Mouse (Mus musculus) heart, embryonic 15.5 days (tissue): Measurements from ENCODE around the gene Dut. TPM values are rescaled to one million over a fixed set of nuclear protein-coding genes. Genes with fewer than 3 reads are reported as not detected.
"Not testable (repeated sequence)": the region's sequence is repeated elsewhere in the genome, so short reads cannot be mapped to it uniquely, and the experiment has no call there.

Experiments
- ATAC-seq: fragments of 200-750 bp; cut with Nextera tagmentation; replicated peaks from 2 replicates; pipeline ENCODE4 v1.8.0; 2017; ENCODE audit warnings: low read depth, moderate TSS enrichment; ENCODE audit not compliant: insufficient number of reproducible peaks, insufficient read depth, low FRiP score
- H3K27ac ChIP-seq: fragments of 300-500 bp; sonication (generic); 2 replicates; pipeline ENCODE4 v1.5.1; 2015; ENCODE audit warnings: mild to moderate bottlenecking, inconsistent platforms
- H3K27me3 ChIP-seq: fragments of 300-500 bp; sonication (generic); 2 replicates; pipeline ENCODE4 v1.6.1; 2015; ENCODE audit warnings: inconsistent platforms
- H3K36me3 ChIP-seq: fragments of 300-500 bp; sonication (generic); 2 replicates; pipeline ENCODE4 v1.6.1; 2015; ENCODE audit warnings: mild to moderate bottlenecking, inconsistent platforms
- H3K4me1 ChIP-seq: fragments of 300-500 bp; sonication (generic); replicated peaks from 2 replicates; pipeline ENCODE4 v1.6.1; 2015; ENCODE audit warnings: inconsistent platforms
- H3K4me2 ChIP-seq: fragments of 300-500 bp; sonication (generic); 2 replicates; pipeline ENCODE4 v1.6.1; 2015; ENCODE audit warnings: inconsistent platforms, mild to moderate bottlenecking, moderate library complexity
- H3K4me3 ChIP-seq: fragments of 300-500 bp; sonication (generic); 2 replicates; pipeline ENCODE4 v1.5.1; 2015; ENCODE audit warnings: mild to moderate bottlenecking, inconsistent platforms
- H3K9ac ChIP-seq: fragments of 300-500 bp; sonication (generic); 2 replicates; pipeline ENCODE4 v1.6.1; 2015; ENCODE audit warnings: mild to moderate bottlenecking, inconsistent platforms
- H3K9me3 ChIP-seq: fragments of 300-500 bp; sonication (generic); replicated peaks from 2 replicates; pipeline ENCODE4 v1.6.1; 2016; ENCODE audit warnings: inconsistent platforms
- WGBS: fragments of 180-500 bp; shearing (Covaris S2); methylation state at CpG from one replicate; pipeline ENCODE4 v1.1.7; 2015; ENCODE audit warnings: mixed read lengths; 5-methylcytosine and 5-hydroxymethylcytosine counted together
- polyA plus RNA-seq: library from polyadenylated mRNA; unstranded; fragments of >200 nt; fragmentation: Nextera tagmentation; extraction: Ambion mirVana; gene quantifications from 2 replicates; pipeline ENCODE4 v1.2.1, GENCODE M21; 2015

The Dut gene
- polyA plus RNA-seq, 1 experiment from 2014 or later, result 99.5 TPM

GRCm38 (mm10) chr2:125255886-125256285 lies 8.9 kb downstream of the Dut start:
- Histone ChIP-seq H3K4me3 (no peak overlapping the region), H3K36me3 (peaks cover 57% of the 10 kb centered on the region), H3K27ac (no peak overlapping the region), H3K27me3 (no peaks in the 10 kb centered on the region), H3K4me1 (no peaks in the 10 kb centered on the region), H3K9me3 (no peaks in the 10 kb centered on the region), H3K4me2 (no peak overlapping the region), H3K9ac (no peak overlapping the region)
- WGBS, result 44% methylated on average over 3 of the region's 3 CpGs
- ATAC-seq, result no peak

- H3K27ac ChIP-seq, result no peak overlapping the region
- H3K4me2 ChIP-seq, result no peak overlapping the region
- H3K27me3 ChIP-seq, result no peaks in the 10 kb centered on the region
- H3K9me3 ChIP-seq, result no peaks in the 10 kb centered on the region
- 82% methylated on average over 14 of the region's 14 CpGs for whole genome bisulfite sequencing
- H3K36me3 ChIP-seq, result peaks cover 25% of the 10 kb centered on the region
- no peak overlapping the region for H3K4me3 ChIP-seq
- no peak overlapping the region for H3K9ac ChIP-seq
- no peak for ATAC-seq
- H3K4me1 ChIP-seq, result peaks cover 3% of the 10 kb centered on the region; the same call in 1 of the 2 replicates
Measured at GRCm38 (mm10) chr2:125259230-125260120, 12.5 kb downstream of the Dut start.

GRCm38 (mm10) chr2:125260326-125260725 lies 13.3 kb downstream of the Dut start:
- no peak for ATAC-seq
- WGBS, result 78% methylated on average over 2 of the region's 2 CpGs
- Histone ChIP-seq H3K27ac (no peak overlapping the region), H3K4me2 (no peak overlapping the region), H3K4me1 (peaks cover 3% of the 10 kb centered on the region; the same call in 1 of the 2 replicates), H3K9me3 (no peaks in the 10 kb centered on the region), H3K36me3 (peaks cover 21% of the 10 kb centered on the region), H3K27me3 (no peaks in the 10 kb centered on the region), H3K9ac (no peak overlapping the region), H3K4me3 (no peak overlapping the region)

GRCm38 (mm10) chr2:125263056-125263455 lies 16.1 kb downstream of the Dut start:
- Histone ChIP-seq H3K27me3 (no peaks in the 10 kb centered on the region), H3K36me3 (peaks cover 3% of the 10 kb centered on the region; the same call in 1 of the 2 replicates), H3K9me3 (no peaks in the 10 kb centered on the region), H3K4me1 (peaks cover 3% of the 10 kb centered on the region; the same call in 1 of the 2 replicates), H3K4me3 (no peak overlapping the region), H3K9ac (no peak overlapping the region), H3K4me2 (no peak overlapping the region), H3K27ac (no peak overlapping the region)
- WGBS, result 18% methylated on average over 5 of the region's 5 CpGs
- no peak; the same call in 1 of the 2 replicates for ATAC-seq

- no peak overlapping the region for H3K27ac ChIP-seq
- peaks cover 3% of the 10 kb centered on the region; the same call in 1 of the 2 replicates for H3K4me1 ChIP-seq
- H3K4me3 ChIP-seq, result no peak overlapping the region
- H3K4me2 ChIP-seq, result no peak overlapping the region
- no peaks in the 10 kb centered on the region for H3K9me3 ChIP-seq
- no peak overlapping the region for H3K9ac ChIP-seq
- no peaks in the 10 kb centered on the region for H3K36me3 ChIP-seq
- WGBS, result 19% methylated on average over 9 of the region's 9 CpGs
- ATAC-seq, result no peak
- H3K27me3 ChIP-seq, result no peaks in the 10 kb centered on the region
Measured at GRCm38 (mm10) chr2:125263753-125264152, 16.8 kb downstream of the Dut start.

- Histone ChIP-seq H3K4me1 (no peaks in the 10 kb centered on the region; the same call in 1 of the 2 replicates), H3K27ac (no peak overlapping the region), H3K4me2 (no peak overlapping the region), H3K36me3 (no peaks in the 10 kb centered on the region), H3K4me3 (no peak overlapping the region), H3K9ac (no peak overlapping the region), H3K27me3 (no peaks in the 10 kb centered on the region), H3K9me3 (no peaks in the 10 kb centered on the region)
- WGBS, result 60% methylated on average over 1 of the region's 1 CpGs
- ATAC-seq, result no peak
Measured at GRCm38 (mm10) chr2:125268876-125269275, 21.9 kb downstream of the Dut start.

- 61% methylated on average over 5 of the region's 5 CpGs for WGBS
- H3K27ac ChIP-seq, result no peak overlapping the region
- no peak overlapping the region for H3K4me2 ChIP-seq
- H3K27me3 ChIP-seq, result no peaks in the 10 kb centered on the region
- no peaks in the 10 kb centered on the region for H3K36me3 ChIP-seq
- no peak for ATAC-seq
- no peak overlapping the region for H3K4me3 ChIP-seq
- H3K9ac ChIP-seq, result no peak overlapping the region
- H3K9me3 ChIP-seq, result no peaks in the 10 kb centered on the region
- peaks cover 5% of the 10 kb centered on the region; the same call in 1 of the 2 replicates for H3K4me1 ChIP-seq
Measured at GRCm38 (mm10) chr2:125275617-125276016, 28.6 kb downstream of the Dut start.

- Histone ChIP-seq H3K9me3 (no peaks in the 10 kb centered on the region), H3K4me2 (no peak overlapping the region), H3K36me3 (no peaks in the 10 kb centered on the region), H3K27me3 (no peaks in the 10 kb centered on the region), H3K4me1 (peaks cover 5% of the 10 kb centered on the region; the same call in 1 of the 2 replicates), H3K4me3 (no peak overlapping the region), H3K27ac (no peak overlapping the region), H3K9ac (no peak overlapping the region)
- no peak for ATAC-seq
- 82% methylated on average over 5 of the region's 5 CpGs for WGBS
Measured at GRCm38 (mm10) chr2:125276692-125277091, 29.7 kb downstream of the Dut start.

- Histone ChIP-seq H3K4me2 (no peak overlapping the region), H3K9me3 (no peaks in the 10 kb centered on the region), H3K27ac (no peak overlapping the region), H3K9ac (no peak overlapping the region), H3K4me1 (peaks cover 5% of the 10 kb centered on the region; the same call in 1 of the 2 replicates), H3K27me3 (no peaks in the 10 kb centered on the region), H3K36me3 (no peaks in the 10 kb centered on the region), H3K4me3 (no peak overlapping the region)
- WGBS, result 52% methylated on average over 7 of the region's 7 CpGs
- ATAC-seq, result no peak; the same call in 1 of the 2 replicates
Measured at GRCm38 (mm10) chr2:125278474-125278873, 31.5 kb downstream of the Dut start.

GRCm38 (mm10) chr2:125279995-125280394 lies 33.0 kb downstream of the Dut start:
- H3K27ac ChIP-seq, H3K36me3 ChIP-seq, H3K27me3 ChIP-seq, ATAC-seq, H3K9me3 ChIP-seq, H3K4me1 ChIP-seq, H3K9ac ChIP-seq, H3K4me2 ChIP-seq, H3K4me3 ChIP-seq: not testable (repeated sequence)
- 64% methylated on average over 9 of the region's 9 CpGs for WGBS

- Histone ChIP-seq H3K27me3 (no peaks in the 10 kb centered on the region), H3K27ac (no peak overlapping the region), H3K4me1 (peaks cover 5% of the 10 kb centered on the region; the same call in 1 of the 2 replicates), H3K9ac (no peak overlapping the region), H3K4me3 (no peak overlapping the region), H3K4me2 (peak overlapping the region; percentile 19; the same call in 1 of the 2 replicates), H3K36me3 (no peaks in the 10 kb centered on the region), H3K9me3 (no peaks in the 10 kb centered on the region)
- WGBS, result 47% methylated on average over 14 of the region's 14 CpGs
- no peak for ATAC-seq
Measured at GRCm38 (mm10) chr2:125282334-125283206, 35.6 kb downstream of the Dut start.
